Mouse (Mus musculus) liver, embryonic 11.5 days (tissue): ENCODE results near the gene Gm10337. TPM values are rescaled to one million over a fixed set of nuclear protein-coding genes. Genes with fewer than 3 reads are reported as not detected.

ENCODE experiments used
- ATAC-seq: fragments of 200-750 bp; cut with Nextera tagmentation; replicated peaks from 2 replicates; pipeline ENCODE4 v1.8.0; 2017; ENCODE audit warnings: moderate number of reproducible peaks, mild to moderate bottlenecking, moderate TSS enrichment, moderate library complexity; ENCODE audit not compliant: low FRiP score
- DNase-seq: peaks from one replicate; pipeline ENCODE4 v3.0.0-alpha.2; 2017; ENCODE audit warnings: low spot score
- H3K27ac ChIP-seq: fragments of 300-500 bp; sonication (generic); 2 replicates; pipeline ENCODE4 v1.5.1; 2014; ENCODE audit warnings: mild to moderate bottlenecking, low read depth, low read length, control low read depth
- H3K27me3 ChIP-seq: fragments of 300-500 bp; sonication (generic); replicated peaks from 2 replicates; pipeline ENCODE4 v1.6.1; 2014; ENCODE audit warnings: low read length, mixed read lengths; ENCODE audit not compliant: control insufficient read depth, insufficient read depth
- H3K36me3 ChIP-seq: fragments of 300-500 bp; sonication (generic); 2 replicates; pipeline ENCODE4 v1.6.1; 2014; ENCODE audit warnings: mild to moderate bottlenecking, low read length, moderate library complexity, mixed read lengths; ENCODE audit not compliant: control insufficient read depth, insufficient read depth
- H3K4me1 ChIP-seq: fragments of 300-500 bp; sonication (generic); replicated peaks from 2 replicates; pipeline ENCODE4 v1.6.1; 2014; ENCODE audit warnings: low read length, mixed read lengths; ENCODE audit not compliant: control insufficient read depth, insufficient read depth
- H3K4me2 ChIP-seq: fragments of 300-500 bp; sonication (generic); 2 replicates; pipeline ENCODE4 v1.6.1; 2014; ENCODE audit warnings: mild to moderate bottlenecking, control low read depth, moderate library complexity
- H3K4me3 ChIP-seq: fragments of 300-500 bp; sonication (generic); 2 replicates; pipeline ENCODE4 v1.5.1; 2014; ENCODE audit warnings: low read depth, low read length, control low read depth
- H3K9ac ChIP-seq: fragments of 300-500 bp; sonication (generic); 2 replicates; pipeline ENCODE4 v1.6.1; 2014; ENCODE audit warnings: low read depth, low read length, control low read depth
- H3K9me3 ChIP-seq: fragments of 300-500 bp; sonication (generic); 2 replicates; pipeline ENCODE4 v1.6.1; 2016; ENCODE audit warnings: low read length, inconsistent platforms, mixed read lengths; ENCODE audit not compliant: control insufficient read depth
- WGBS: fragments of 180-500 bp; shearing (Covaris S2); extraction: QIAGEN DNeasy Blood & Tissue Kit; methylation state at CpG from one replicate; pipeline ENCODE4 v1.1.7; 2014; 5-methylcytosine and 5-hydroxymethylcytosine counted together
- polyA plus RNA-seq: library from polyadenylated mRNA; unstranded; fragments of >200 nt; fragmentation: Nextera tagmentation; extraction: Ambion mirVana; gene quantifications from 2 replicates; pipeline ENCODE4 v1.2.1, GENCODE M21; 2014

Gene Gm10337
- polyA plus RNA-seq, 1 experiment from 2014 or later: not detected

GRCm38 (mm10) chr15:102524892-102525485, 21.5 kb downstream of the Gm10337 start, which contains the start of gene Npff:
TSS of gene Npff (minus strand) at chr15:102524942.
- Histone ChIP-seq H3K9ac (no peak within 1 kb of the TSS), H3K4me2 (no peak within 1 kb of the TSS), H3K9me3 (no peaks in the 10 kb centered on the region), H3K27ac (no peak within 1 kb of the TSS), H3K4me3 (no peak within 1 kb of the TSS), H3K4me1 (peaks cover 12% of the 10 kb centered on the region), H3K27me3 (no peaks in the 10 kb centered on the region), H3K36me3 (peaks cover 20% of the 10 kb centered on the region)
- no peak for DNase-seq
- 0 out of 2 replicates have a peak, but pooled peaks have one; percentile 37 for ATAC-seq
- 14% methylated on average over 3 of the region's 3 CpGs for WGBS

DNA sequence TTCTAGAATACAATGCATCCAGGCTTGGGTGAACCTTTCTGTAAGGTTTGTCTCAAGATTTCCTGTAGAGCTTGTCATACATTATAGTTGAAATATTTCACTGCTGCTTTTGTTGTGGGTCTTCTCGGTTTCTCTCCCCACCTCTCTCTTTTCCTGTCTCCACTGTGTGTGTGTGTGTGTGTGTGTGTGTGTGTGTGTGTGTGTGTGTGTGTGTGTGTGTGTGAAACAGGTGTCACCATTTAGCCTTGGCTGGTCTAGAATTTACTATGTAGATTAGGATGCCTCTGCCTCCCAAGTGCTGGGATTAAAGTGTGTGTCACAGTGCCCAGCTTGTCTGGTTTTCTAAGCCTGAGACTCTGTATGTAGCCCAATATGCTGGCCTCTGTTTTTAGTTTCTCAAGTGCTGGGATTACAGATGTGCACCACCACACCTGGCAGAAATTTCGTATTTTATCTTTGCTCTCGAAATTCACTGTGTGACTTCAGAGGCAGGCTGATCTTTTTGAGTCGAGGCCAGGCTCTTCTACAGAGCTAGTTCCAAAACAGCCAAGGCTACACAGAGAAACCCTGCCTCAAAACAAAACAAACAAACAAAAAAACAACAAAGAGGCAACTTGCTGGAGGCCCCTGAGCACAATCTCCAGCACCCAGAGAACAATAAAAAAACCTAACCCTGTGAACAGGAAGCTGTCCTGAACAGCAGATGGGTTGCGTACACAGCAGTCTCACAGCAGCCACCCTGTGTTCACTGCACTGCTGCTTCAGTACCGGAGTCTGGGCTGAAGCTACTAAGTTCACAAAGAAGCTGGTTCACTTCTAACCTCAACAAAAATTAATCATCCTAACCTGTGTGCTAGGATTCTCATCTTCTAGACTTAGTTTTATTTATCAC, 22.8 kb downstream of the Gm10337 start:
- DNase-seq (no peak), ATAC-seq (no peak)
- no peak overlapping the region for H3K27ac ChIP-seq
- H3K4me3 ChIP-seq: no peak overlapping the region
- H3K36me3 ChIP-seq: peaks cover 17% of the 10 kb centered on the region
- peaks cover 3% of the 10 kb centered on the region; the same call in 1 of the 2 replicates for H3K4me1 ChIP-seq
- 90% methylated on average over 6 of the region's 6 CpGs for WGBS
- no peak overlapping the region for H3K9ac ChIP-seq
- no peaks in the 10 kb centered on the region for H3K9me3 ChIP-seq
- H3K4me2 ChIP-seq: no peak overlapping the region
- no peaks in the 10 kb centered on the region for H3K27me3 ChIP-seq

- Histone ChIP-seq H3K4me3 (no peak overlapping the region), H3K27ac (no peak overlapping the region), H3K27me3 (no peaks in the 10 kb centered on the region), H3K36me3 (peaks cover 20% of the 10 kb centered on the region), H3K4me2 (no peak overlapping the region), H3K4me1 (no peaks in the 10 kb centered on the region), H3K9ac (no peak overlapping the region), H3K9me3 (no peaks in the 10 kb centered on the region)
- 73% methylated on average over 3 of the region's 3 CpGs for WGBS
- no peak for ATAC-seq
- no peak for DNase-seq
These were observed 24.4 kb downstream of the Gm10337 start for GRCm38 (mm10) chr15:102527936-102528335.

GRCm38 (mm10) chr15:102528396-102528795, 24.9 kb downstream of the Gm10337 start:
- peaks cover 23% of the 10 kb centered on the region for H3K36me3 ChIP-seq
- DNase-seq (no peak), ATAC-seq (no peak)
- no peaks in the 10 kb centered on the region for H3K4me1 ChIP-seq
- no peak overlapping the region for H3K4me3 ChIP-seq
- no peak overlapping the region for H3K27ac ChIP-seq
- 92% methylated on average over 1 of the region's 1 CpGs for WGBS
- H3K9ac ChIP-seq: no peak overlapping the region
- no peaks in the 10 kb centered on the region for H3K27me3 ChIP-seq
- H3K4me2 ChIP-seq: no peak overlapping the region
- no peaks in the 10 kb centered on the region for H3K9me3 ChIP-seq

DNA sequence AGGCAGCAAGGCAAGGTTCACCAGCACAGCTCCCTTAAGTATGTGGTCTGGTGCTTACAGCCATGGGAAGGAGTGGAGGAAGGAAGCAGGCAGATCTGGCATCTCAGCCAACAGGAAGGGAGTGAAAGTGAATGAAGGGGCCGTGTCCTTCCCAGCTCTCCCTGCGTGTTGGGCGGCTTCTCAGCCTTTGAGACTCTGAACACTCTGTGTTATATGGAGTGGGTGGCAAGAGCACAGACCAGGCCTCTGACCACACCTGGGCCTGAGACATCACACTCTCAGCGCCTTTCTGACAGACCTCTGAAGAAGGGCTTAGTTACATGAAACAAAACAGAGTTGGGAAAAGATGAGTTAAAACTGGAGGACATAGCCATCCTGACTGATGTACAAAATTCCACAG, 27.0 kb downstream of the Gm10337 start:
- ATAC-seq: no peak
- WGBS: 68% methylated on average over 4 of the region's 4 CpGs
- Histone ChIP-seq H3K36me3 (peaks cover 23% of the 10 kb centered on the region), H3K4me3 (no peak overlapping the region), H3K4me1 (no peaks in the 10 kb centered on the region), H3K9me3 (no peaks in the 10 kb centered on the region), H3K4me2 (no peak overlapping the region), H3K27ac (no peak overlapping the region), H3K27me3 (no peaks in the 10 kb centered on the region), H3K9ac (no peak overlapping the region)
- DNase-seq: peak; percentile 24

- Histone ChIP-seq H3K36me3 (peaks cover 25% of the 10 kb centered on the region), H3K27me3 (no peaks in the 10 kb centered on the region), H3K4me2 (no peak overlapping the region), H3K9ac (no peak overlapping the region), H3K27ac (no peak overlapping the region), H3K4me1 (no peaks in the 10 kb centered on the region), H3K9me3 (no peaks in the 10 kb centered on the region), H3K4me3 (no peak overlapping the region)
- no peak for ATAC-seq
- 83% methylated on average over 4 of the region's 4 CpGs for WGBS
- no peak for DNase-seq
These were observed 28.1 kb downstream of the Gm10337 start for GRCm38 (mm10) chr15:102531586-102531985.

GRCm38 (mm10) chr15:102532106-102532900, 28.8 kb downstream of the Gm10337 start:
- H3K4me1 ChIP-seq: no peaks in the 10 kb centered on the region
- H3K9me3 ChIP-seq: no peaks in the 10 kb centered on the region
- no peak overlapping the region for H3K4me3 ChIP-seq
- H3K27ac ChIP-seq: no peak overlapping the region
- WGBS: 82% methylated on average over 3 of the region's 3 CpGs
- no peaks in the 10 kb centered on the region for H3K27me3 ChIP-seq
- no peak for ATAC-seq
- H3K9ac ChIP-seq: no peak overlapping the region
- DNase-seq: no peak
- H3K36me3 ChIP-seq: peaks cover 28% of the 10 kb centered on the region
- H3K4me2 ChIP-seq: no peak overlapping the region

GRCm38 (mm10) chr15:102533926-102534325, 30.4 kb downstream of the Gm10337 start:
- Histone ChIP-seq H3K4me3 (no peak overlapping the region), H3K9ac (no peak overlapping the region), H3K36me3 (peaks cover 27% of the 10 kb centered on the region), H3K27ac (no peak overlapping the region), H3K4me2 (no peak overlapping the region), H3K27me3 (no peaks in the 10 kb centered on the region), H3K4me1 (no peaks in the 10 kb centered on the region), H3K9me3 (no peaks in the 10 kb centered on the region)
- no peak for ATAC-seq
- DNase-seq: peak; percentile 12
- 92% methylated on average over 7 of the region's 7 CpGs for WGBS
